Mouse (Mus musculus): Measurements from ENCODE around the gene Baiap2. TPM values are rescaled to one million over a fixed set of nuclear protein-coding genes. Genes with fewer than 3 reads are reported as not detected.

Gene Baiap2
- polyA plus RNA-seq, 1 experiment from 2014 or later, result 21.4 TPM

GRCm38 (mm10) chr11:120032052-120032451 is 89.5 kb downstream of the Baiap2 start:
- H3K4me2 ChIP-seq (ENCODE audit: low read length), result no peak overlapping the region
- no peaks in the 10 kb centered on the region for H3K9me3 ChIP-seq (replicated peaks; ENCODE audit: low read length)
- no peaks in the 10 kb centered on the region for H3K27me3 ChIP-seq (ENCODE audit: insufficient read depth, low read length)
- no peak overlapping the region for H3K9ac ChIP-seq (ENCODE audit: low read depth, low read length)
- ATAC-seq (replicated peaks; ENCODE audit: low FRiP score, low read depth) (no peak), DNase-seq (ENCODE audit: low spot score) (no peak)
- no peaks in the 10 kb centered on the region for H3K36me3 ChIP-seq (ENCODE audit: insufficient read depth, low read length)
- 50% methylated on average over 8 of the region's 8 CpGs for WGBS
- H3K27ac ChIP-seq, result no peak overlapping the region
- no peak for TF ChIP-seq CTCF (IDR thresholded peaks at IDR 0.05; ENCODE audit: low read depth)
- H3K4me1 ChIP-seq (replicated peaks; ENCODE audit: insufficient read depth, low read length), result peaks cover 5% of the 10 kb centered on the region; the same call in 1 of the 2 replicates
- no peak overlapping the region for H3K4me3 ChIP-seq (replicated peaks; ENCODE audit: low read depth, low read length)

- Histone ChIP-seq H3K4me2 (ENCODE audit: low read length) (no peak overlapping the region), H3K27me3 (ENCODE audit: insufficient read depth, low read length) (no peaks in the 10 kb centered on the region), H3K9ac (ENCODE audit: low read depth, low read length) (no peak overlapping the region), H3K4me3 (replicated peaks; ENCODE audit: low read depth, low read length) (no peak overlapping the region), H3K9me3 (replicated peaks; ENCODE audit: low read length) (no peaks in the 10 kb centered on the region), H3K27ac (no peak overlapping the region), H3K36me3 (ENCODE audit: insufficient read depth, low read length) (no peaks in the 10 kb centered on the region), H3K4me1 (replicated peaks; ENCODE audit: insufficient read depth, low read length) (peaks cover 5% of the 10 kb centered on the region; the same call in 1 of the 2 replicates)
- 80% methylated on average over 3 of the region's 3 CpGs for WGBS
- DNase-seq (ENCODE audit: low spot score) (no peak), ATAC-seq (replicated peaks; ENCODE audit: low FRiP score, low read depth) (no peak)
- no peak for TF ChIP-seq CTCF (IDR thresholded peaks at IDR 0.05; ENCODE audit: low read depth)
Measured at GRCm38 (mm10) chr11:120033473-120033872, 90.9 kb downstream of the Baiap2 start.

GRCm38 (mm10) chr11:120034306-120034705 is 91.7 kb downstream of the Baiap2 start:
- 44% methylated on average over 3 of the region's 3 CpGs for WGBS
- Histone ChIP-seq H3K4me1 (replicated peaks; ENCODE audit: insufficient read depth, low read length) (peaks cover 5% of the 10 kb centered on the region; the same call in 1 of the 2 replicates), H3K27ac (no peak overlapping the region), H3K4me2 (ENCODE audit: low read length) (no peak overlapping the region), H3K9me3 (replicated peaks; ENCODE audit: low read length) (no peaks in the 10 kb centered on the region), H3K4me3 (replicated peaks; ENCODE audit: low read depth, low read length) (no peak overlapping the region), H3K27me3 (ENCODE audit: insufficient read depth, low read length) (no peaks in the 10 kb centered on the region), H3K9ac (ENCODE audit: low read depth, low read length) (no peak overlapping the region), H3K36me3 (ENCODE audit: insufficient read depth, low read length) (no peaks in the 10 kb centered on the region)
- DNase-seq (ENCODE audit: low spot score) (no peak), ATAC-seq (replicated peaks; ENCODE audit: low FRiP score, low read depth) (no peak)
- TF ChIP-seq CTCF (IDR thresholded peaks at IDR 0.05; ENCODE audit: low read depth), result no peak

GRCm38 (mm10) chr11:120034762-120035161 is 92.2 kb downstream of the Baiap2 start:
- no peak for TF ChIP-seq CTCF (IDR thresholded peaks at IDR 0.05; ENCODE audit: low read depth)
- DNase-seq (ENCODE audit: low spot score), result no peak
- H3K27me3 ChIP-seq (ENCODE audit: insufficient read depth, low read length), result no peaks in the 10 kb centered on the region
- no peak overlapping the region for H3K4me2 ChIP-seq (ENCODE audit: low read length)
- ATAC-seq (replicated peaks; ENCODE audit: low FRiP score, low read depth), result no peak
- H3K4me3 ChIP-seq (replicated peaks; ENCODE audit: low read depth, low read length), result no peak overlapping the region
- no peak overlapping the region for H3K27ac ChIP-seq
- no peaks in the 10 kb centered on the region for H3K9me3 ChIP-seq (replicated peaks; ENCODE audit: low read length)
- H3K4me1 ChIP-seq (replicated peaks; ENCODE audit: insufficient read depth, low read length), result peaks cover 5% of the 10 kb centered on the region; the same call in 1 of the 2 replicates
- H3K9ac ChIP-seq (ENCODE audit: low read depth, low read length), result no peak overlapping the region
- 44% methylated on average over 5 of the region's 5 CpGs for WGBS
- H3K36me3 ChIP-seq (ENCODE audit: insufficient read depth, low read length), result no peaks in the 10 kb centered on the region

- no peak overlapping the region for H3K4me2 ChIP-seq (ENCODE audit: low read length)
- H3K9ac ChIP-seq (ENCODE audit: low read depth, low read length), result no peak overlapping the region
- ATAC-seq (replicated peaks; ENCODE audit: low FRiP score, low read depth), result no peak
- 15% methylated on average over 4 of the region's 4 CpGs for WGBS
- no peaks in the 10 kb centered on the region for H3K9me3 ChIP-seq (replicated peaks; ENCODE audit: low read length)
- no peaks in the 10 kb centered on the region for H3K27me3 ChIP-seq (ENCODE audit: insufficient read depth, low read length)
- TF ChIP-seq CTCF (IDR thresholded peaks at IDR 0.05; ENCODE audit: low read depth), result no peak
- H3K27ac ChIP-seq, result peak overlapping the region; percentile 63; the same call in 1 of the 2 replicates
- DNase-seq (ENCODE audit: low spot score), result no peak
- H3K36me3 ChIP-seq (ENCODE audit: insufficient read depth, low read length), result no peaks in the 10 kb centered on the region
- H3K4me3 ChIP-seq (replicated peaks; ENCODE audit: low read depth, low read length), result no peak overlapping the region
- H3K4me1 ChIP-seq (replicated peaks; ENCODE audit: insufficient read depth, low read length), result peaks cover 8% of the 10 kb centered on the region; the same call in 1 of the 2 replicates
Measured at GRCm38 (mm10) chr11:120039581-120039980, 97.0 kb downstream of the Baiap2 start.

- Histone ChIP-seq H3K27ac (peak overlapping the region; percentile 58; the same call in 1 of the 2 replicates), H3K36me3 (ENCODE audit: insufficient read depth, low read length) (no peaks in the 10 kb centered on the region), H3K4me1 (replicated peaks; ENCODE audit: insufficient read depth, low read length) (peaks cover 8% of the 10 kb centered on the region; the same call in 1 of the 2 replicates), H3K4me3 (replicated peaks; ENCODE audit: low read depth, low read length) (no peak overlapping the region), H3K9ac (ENCODE audit: low read depth, low read length) (no peak overlapping the region), H3K9me3 (replicated peaks; ENCODE audit: low read length) (no peaks in the 10 kb centered on the region), H3K27me3 (ENCODE audit: insufficient read depth, low read length) (no peaks in the 10 kb centered on the region), H3K4me2 (ENCODE audit: low read length) (no peak overlapping the region)
- no peak for TF ChIP-seq CTCF (IDR thresholded peaks at IDR 0.05; ENCODE audit: low read depth)
- ATAC-seq (replicated peaks; ENCODE audit: low FRiP score, low read depth), result no peak
- WGBS, result 65% methylated on average over 8 of the region's 8 CpGs
- peak; percentile 58 for DNase-seq (ENCODE audit: low spot score)
Measured at GRCm38 (mm10) chr11:120040440-120040839, 97.9 kb downstream of the Baiap2 start.

Measured in kidney, postnatal 0 days (tissue).